Mouse (Mus musculus) left cerebral cortex, adult 18-20 months (tissue): ENCODE data around the gene Ulk3. TPM values are rescaled to one million over a fixed set of nuclear protein-coding genes. Genes with fewer than 3 reads are reported as not detected.
A peak's percentile ranks its signal among the peaks of the same experiment; 100 is the strongest.

Source experiments
- DNase-seq, 2 experiments: peaks; one replicate each; pipeline ENCODE4 v3.0.0; 2021 to 2022; ENCODE audit warnings: low spot score in 2 of 2, mixed read lengths in 1 of 2
- total RNA-seq, 2 experiments: library from RNA; stranded (reverse); gene quantifications; 2 replicates each; pipeline ENCODE4 v1.2.3; 2021

Ulk3 gene
- total RNA-seq, 2 experiments from 2014 or later, result 28.9 to 33.5 TPM

DNA sequence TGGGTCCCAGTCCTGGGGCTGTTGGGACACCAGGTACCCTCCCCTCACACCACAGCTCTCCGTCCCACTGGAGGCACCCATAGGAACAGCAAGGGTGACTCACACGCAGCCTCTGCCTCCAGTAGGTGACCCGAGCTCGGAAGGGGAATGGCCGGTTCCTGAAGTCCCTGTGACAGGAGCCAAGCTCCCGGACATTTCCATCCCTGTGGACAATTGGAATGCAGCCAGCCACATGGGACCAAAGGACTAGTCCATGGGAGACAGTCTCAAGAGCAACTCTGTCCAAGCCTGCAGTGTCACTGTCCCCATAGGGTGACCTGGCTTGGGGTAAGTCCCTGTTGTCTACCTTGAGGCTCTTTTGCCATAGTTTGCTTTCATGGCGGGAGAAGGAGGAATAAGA lies 24.7 kb downstream of the Ulk3 start:
- no peak for DNase-seq

DNA sequence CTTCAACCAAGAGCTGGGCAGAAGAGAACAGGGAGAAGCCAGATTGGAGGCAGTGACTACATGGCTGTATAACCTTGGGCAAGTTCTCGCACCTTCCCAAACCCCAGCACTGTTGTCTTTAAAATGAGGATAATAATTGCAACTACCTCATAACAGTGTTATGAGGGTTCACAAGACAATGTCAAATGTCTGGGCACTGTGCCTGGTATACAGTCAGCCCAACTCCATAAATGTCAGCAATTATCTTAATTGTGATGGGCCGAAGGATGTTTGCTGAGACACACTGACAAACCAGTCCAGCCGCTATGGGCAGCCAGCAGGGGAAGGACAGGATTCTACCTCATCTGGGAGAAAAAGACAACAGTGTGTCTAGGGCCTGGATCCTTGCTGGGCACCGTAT lies 25.5 kb downstream of the Ulk3 start:
- DNase-seq, result no peak

DNA sequence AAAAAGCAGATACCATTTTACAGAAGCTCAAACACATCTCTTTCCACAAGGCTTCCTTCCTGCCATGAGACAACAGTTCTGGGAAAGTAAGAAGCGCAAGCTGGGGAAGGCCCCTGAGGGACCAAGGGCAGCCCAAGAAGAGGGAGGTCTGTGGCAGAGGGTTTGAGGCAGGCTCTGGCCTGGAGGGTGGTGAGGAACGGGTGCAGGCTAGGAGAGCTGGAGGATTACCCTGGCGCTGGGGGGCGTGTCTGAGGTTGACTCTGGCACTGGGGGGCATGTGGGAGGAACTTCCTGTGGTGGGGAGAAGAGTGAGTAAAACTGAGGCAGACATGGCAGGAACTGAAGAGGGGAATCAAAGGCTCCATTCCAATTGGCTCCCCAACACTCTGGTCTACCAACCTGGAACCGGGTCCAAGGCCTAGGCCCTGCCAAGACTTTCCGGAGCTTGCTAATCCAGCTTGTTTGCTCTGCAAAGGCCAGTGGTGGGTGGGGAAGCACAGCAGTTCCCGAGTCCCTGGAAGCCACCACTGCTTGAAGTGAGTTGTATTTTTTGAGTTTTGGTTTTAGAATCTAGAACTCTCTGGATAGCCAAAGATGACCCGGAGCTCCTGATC lies 28.4 kb downstream of the Ulk3 start:
- DNase-seq, result no peak

DNA sequence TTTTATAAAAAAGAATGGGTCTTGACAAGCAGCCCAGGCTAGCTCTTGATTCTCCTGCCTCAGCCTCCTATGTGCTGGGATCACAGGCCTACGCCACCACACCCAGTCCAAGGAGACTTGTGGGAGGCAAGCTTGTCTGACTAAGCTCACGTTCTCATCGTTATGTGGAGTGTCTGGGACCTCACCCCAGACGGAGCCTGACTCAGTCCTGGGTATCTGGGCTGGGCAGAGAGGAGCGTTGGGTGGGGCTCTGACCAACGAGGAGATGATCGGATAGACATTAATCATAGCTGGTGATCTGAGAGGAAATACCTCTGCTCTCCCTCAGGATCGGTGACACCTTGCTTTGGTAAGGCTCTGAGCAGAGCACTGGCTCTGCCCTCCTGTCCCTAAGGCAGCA lies 29.6 kb downstream of the Ulk3 start:
- no peak for DNase-seq

DNA sequence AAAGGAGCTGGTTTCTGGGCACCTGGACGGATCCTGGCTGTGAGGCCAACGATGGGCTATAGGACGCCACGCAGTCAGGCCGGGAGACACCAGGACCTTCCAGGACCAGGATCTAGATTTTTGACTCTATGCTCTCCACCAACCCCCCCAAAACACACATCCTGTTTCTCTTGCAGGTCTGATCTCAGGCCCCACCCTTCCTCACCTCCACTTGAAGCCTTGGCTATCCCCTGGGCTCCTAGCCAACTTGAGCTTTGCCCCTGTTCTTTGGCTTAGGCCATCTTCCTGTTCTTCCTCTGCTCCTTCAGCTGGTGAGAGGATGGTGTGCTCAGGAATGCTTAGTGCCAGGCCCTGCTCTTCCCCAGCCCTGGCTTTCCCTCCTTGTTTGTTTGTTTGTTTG lies 31.4 kb downstream of the Ulk3 start, which contains the start of gene Lman1l:
TSS of gene Lman1l (minus strand) at position 101 of the 400 bp plus-strand sequence.
- DNase-seq, result no peak

DNA sequence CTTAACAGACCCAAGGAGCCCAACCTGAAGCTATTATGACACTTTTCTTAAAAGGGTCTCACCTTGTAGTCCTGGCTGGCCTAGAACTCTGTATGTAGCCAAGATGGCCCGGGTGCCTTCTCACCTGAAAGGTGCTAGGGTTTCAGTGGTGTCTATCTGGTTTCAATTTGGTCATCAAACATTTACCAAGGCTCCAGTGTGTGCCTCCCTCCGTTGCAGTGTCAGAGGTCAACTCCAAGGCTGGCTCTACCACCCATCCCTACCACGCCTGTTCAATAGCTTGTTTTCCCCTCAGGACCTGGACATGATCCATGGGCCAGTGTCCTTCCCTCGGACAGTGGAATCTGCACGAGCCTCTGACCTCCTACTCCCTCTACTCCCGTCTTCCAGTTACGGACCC lies 35.0 kb downstream of the Ulk3 start:
- DNase-seq, result no peak

DNA sequence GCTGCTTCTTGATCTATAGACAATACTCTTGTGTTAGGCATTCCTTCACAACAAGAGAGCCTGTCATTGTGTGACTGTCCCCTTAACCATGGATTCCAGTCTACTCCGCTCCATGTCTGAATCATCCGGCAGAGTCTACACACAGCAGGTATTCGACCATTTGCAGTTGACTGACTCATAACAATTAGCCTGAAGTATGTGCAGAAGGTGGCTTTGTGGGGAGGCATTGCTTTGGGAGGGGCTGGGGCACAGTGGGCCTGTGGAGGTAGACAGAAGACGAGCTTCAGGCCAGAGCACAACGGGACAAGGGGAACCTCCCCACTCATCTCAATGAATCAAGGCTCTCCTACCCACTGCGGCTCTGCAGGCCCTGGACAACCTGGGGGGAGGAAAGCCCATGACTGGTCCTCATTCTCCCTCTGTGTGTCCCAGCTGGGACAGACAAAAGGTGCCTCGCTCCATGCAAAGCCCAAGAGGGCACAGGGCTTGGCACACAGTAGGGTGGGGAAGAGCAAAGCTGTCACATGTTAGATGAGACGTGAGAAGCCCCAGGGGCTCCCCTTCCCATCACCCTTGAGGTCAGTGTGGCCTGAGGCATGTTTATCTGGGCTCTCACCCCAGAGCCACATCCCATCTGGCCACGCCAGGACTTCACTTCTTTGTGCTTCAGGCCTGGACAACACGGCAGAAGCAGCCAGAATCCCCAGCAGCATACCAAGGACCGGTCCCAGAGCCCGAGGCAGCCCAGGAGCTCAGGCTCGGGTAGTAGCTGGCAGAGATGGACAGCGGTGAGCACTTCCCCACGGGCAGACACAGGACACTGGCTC lies 36.6 kb downstream of the Ulk3 start:
- no peak for DNase-seq

DNA sequence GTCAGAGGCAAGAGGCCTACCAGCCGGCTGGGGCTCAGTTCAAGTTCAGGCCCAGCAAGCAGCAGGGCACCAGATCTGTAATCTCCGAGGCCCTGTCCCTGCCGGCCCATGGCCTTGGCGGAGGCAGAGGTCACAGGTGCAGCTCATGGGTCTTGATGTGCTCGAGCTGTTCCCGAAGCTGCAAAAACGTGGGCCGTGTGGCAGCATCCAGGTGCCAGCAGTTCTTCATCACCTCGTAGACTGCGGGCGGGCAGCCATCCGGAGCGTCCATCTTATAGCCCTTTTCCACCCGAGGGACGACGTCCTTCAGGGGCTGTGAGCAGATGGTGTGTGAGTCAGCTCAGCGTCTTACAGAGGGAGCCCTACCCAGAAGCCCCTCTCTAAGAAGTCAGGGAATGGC lies 37.9 kb downstream of the Ulk3 start:
- no peak for DNase-seq

DNA sequence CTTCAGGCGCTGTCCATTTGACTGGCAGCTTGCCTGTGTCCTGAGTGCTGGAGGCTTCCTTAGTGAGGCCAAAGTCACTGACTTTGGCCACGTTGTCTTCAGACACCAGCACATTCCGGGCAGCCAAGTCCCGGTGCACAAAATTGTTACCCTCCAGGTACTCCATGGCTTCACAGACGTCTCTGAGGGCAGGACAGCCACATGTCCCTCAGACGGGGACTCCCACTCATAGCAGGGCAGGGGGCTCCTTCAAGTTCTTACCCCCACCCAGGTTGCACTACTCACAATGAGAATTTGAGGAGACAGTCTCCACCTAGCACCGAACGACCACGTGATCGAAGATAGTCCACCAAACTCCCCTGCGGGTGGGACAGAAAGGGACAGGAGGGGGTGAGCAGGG lies 38.6 kb downstream of the Ulk3 start:
- DNase-seq, result no peak

DNA sequence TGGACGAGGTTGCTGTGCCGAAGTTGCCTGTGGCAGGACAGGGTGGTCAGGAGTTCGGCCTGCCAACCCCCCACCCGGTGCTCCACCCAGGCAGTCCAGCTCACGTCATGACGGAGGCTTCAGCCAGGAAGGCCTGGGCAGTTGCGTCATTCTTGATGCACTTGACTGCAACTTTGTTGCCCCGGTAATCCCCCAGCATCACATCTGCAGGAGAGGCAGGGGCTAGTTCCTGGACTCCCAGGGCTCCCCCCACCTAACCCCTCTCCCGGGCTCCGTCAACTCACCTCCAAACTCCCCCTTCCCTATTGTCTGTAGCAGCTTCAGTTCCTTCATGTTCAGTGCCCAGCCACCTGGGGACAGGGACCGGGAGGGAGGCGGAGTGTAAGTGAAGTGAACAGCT lies 39.5 kb downstream of the Ulk3 start:
- no peak for DNase-seq

DNA sequence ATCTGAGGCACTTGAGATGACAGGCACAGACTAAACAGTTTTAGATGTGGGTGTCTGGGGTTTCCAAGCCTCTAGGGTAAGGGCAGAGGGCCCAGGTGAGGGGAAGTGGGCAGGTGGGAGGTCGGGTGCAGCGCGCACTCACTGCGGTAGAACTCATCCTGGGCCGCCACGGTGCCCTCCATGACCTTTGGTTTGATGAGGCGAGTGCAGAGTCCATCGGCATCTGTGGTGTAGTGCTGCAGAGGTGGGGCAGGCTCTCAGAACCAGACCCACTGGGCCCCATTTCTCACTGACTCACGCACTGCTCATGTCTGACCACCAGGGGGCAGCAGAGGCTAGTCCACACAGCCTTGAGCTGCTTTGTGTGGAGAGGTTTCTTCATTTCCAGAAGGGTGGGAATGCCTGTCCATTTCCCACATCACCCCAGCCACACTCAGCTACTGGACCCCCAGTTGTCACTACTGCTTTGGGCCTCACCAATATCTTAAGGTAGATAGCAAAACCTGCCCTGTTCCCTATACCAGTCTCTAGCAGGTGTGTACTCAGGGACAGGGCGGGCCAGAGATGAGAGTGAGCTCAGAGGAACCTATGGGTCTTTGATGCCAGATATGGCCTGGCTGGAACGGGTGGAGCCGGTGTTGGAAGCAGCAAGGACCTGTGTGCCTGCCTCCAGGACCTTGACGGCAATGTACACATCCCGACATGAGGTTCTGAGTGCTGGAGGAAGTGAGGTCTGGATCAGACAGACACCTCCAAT lies 40.0 kb downstream of the Ulk3 start:
- peak; percentile 69 to 84 for DNase-seq

DNA sequence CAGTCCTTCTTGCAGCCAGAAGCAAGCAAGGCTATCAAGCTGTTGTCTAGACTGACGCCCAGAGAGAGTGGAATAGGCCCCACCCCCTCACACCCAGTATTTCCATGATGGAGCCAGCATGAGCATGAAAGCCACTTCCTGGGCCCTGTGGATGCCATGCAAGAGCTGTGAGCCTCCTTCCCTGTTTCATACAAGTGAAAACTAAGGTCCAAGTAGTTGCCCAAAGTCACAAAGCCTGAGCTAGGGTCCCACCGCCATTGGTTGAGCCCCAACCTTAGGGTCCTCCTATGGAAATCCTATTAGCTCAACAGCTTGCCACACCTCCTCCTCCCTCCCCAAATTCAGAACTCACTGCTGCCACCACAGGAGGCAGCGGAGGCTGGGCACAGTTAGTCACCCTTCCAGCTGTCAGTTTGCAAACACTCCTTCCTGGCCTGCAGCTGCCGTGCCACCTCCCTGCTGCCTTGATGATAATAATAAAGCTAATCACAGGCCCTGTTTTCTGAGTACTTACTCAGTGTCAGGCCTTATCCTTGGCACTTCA lies 44.3 kb downstream of the Ulk3 start:
- peak; percentile 45 to 46 for DNase-seq

DNA sequence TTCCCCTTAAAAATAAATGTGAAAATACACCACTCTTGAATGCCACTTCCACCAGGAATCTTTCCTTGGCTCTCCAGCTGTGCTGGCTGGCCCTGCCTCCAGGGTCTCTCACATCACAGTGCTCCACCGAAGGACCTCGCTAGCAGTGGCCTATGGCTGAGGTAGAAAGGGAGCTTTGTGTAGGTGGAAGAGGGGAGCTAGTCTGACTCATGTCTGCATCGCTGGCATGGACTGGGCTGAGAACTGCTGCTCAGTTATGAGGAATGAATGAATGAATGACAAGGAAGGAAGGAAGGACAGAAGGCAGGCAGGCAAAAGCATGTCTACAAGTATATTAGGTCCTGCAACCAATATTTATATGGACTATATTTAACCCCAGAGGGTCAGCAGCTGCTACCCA lies 48.0 kb downstream of the Ulk3 start:
- DNase-seq, result no peak

DNA sequence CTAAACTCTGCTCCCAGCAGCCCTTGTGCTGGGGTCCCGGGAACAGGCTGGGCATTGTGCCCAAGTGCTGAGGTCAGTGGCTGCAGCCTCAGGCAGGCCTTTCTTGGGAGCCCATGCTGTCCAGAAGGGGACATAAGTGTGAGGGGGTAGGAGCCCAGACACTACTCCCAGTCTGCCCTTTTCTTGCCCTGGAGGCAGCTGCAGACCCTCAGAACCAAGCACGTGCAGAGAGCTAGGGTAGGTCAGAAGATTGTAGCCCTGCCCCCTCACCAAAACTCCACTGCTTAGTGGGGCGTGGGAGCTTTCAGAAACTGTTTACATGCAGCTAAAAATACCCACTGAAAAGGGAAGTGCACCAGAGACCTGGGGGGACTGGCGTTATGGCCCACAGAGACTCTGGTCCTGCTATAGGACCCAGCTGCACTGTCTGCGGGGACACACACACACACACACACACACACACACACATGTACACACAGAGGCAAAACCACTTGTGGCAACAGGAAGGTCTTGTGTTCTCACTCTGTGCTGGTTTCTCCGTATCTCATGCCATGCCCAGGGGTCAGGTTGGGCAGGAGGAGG lies 48.6 kb downstream of the Ulk3 start:
- DNase-seq, result no peak

DNA sequence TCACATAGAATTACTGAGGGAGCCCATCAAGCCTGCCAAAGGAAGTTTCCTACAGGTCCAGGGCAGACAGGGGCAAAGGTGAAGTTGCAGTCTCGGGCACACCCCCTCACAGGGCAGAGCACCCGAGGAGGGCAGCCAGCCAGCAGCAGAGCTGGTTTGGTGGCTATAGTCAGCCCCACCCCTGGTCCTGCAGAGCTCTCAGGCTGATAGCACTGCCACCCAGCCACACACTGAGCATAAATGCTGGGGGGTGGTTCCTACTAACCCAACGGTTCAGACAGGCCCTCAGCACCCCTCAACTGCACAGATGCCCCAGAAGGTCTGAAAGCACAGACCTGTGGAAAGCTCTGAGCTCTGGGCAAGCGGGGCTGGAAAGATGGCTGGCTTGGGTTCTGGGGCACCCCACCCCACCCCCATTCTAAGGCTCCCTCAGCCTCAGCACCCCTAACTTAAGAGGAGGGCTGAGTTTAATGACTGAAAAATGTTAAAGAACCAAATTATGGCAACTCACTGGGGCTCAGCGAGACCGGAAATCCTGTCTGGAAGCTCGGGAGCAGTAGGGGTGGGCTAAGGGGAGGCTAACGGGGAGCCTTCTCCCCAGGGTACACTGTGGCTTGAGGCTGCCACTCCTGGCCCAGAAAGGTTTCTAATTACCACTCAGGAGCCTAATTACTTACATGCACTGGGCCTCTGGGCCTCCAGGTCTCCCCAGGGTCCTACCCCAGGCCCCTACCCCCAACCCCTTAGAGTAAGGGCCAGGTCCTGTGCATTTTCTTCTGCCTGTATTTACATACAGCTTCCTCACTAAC lies 49.6 kb downstream of the Ulk3 start:
- DNase-seq, result no peak

DNA sequence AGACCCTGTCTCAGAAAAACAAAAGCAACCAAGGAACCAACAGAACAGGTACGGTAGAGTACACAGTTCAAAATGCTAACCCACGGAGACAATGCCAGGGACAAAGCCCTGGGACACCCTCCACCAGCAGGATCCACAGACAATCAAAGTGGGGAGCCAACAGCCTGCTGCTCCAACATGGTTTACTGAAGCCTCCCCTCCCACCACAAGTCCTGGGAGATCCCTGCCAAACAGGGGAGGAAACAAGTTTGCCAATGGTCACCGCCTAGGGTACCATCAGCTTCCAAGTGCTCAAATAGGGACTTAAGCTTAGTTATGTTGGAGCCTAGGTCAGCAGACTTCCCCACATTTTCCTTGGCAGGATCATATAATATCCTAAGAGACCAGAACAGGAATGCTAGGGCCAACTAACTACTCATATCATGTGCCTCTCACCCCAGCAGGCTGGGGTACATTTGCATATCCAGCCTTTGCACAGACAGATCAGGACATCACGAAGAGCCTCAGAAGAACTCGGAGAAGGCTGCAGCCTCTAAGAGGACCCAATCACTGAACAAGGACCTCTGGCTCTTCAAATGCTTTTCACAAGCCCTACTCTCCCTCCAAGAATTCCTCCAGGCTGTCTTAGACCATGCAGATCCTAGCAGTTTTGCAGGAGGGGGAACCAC lies 50.5 kb downstream of the Ulk3 start:
- no peak for DNase-seq

DNA sequence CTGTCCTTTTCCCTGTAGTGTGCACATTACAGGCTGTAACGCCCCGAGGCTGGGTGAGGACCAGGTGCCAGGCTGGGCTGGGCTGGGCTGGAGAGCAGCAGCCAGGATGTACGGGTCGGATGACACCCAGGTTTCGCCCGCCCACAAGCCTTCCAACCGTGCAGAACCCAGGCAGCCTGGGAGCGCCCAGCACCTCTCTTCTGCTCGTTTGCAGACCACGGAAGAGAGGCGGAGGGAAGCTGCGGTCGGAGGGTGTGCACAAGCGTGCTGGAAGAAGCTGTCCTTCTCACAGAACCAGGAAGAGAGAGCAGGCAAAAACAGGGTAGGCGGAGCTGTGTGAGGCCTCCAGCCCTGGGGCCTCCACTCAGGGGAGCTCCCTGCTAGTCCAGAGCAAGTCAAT lies 51.1 kb downstream of the Ulk3 start:
- no peak for DNase-seq

DNA sequence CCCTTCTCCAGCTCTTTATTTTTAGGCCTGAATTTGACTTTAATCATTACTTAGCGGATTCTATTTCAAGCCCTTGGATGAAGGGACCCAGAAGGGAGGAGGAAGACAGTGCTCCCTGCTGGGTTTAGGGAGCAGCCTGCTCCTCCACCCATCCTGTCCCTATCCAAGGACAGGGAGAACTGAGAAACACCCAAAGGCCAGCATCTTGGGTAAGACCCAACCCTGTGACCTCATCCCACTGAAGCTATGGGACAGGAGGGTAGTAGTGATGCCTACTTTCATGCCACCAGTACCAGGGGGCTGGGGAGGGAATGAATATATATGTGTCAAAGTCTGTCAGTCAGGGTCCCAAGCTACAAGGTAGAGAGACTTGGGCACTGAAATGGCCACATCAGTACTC lies 51.8 kb downstream of the Ulk3 start:
- no peak for DNase-seq

DNA sequence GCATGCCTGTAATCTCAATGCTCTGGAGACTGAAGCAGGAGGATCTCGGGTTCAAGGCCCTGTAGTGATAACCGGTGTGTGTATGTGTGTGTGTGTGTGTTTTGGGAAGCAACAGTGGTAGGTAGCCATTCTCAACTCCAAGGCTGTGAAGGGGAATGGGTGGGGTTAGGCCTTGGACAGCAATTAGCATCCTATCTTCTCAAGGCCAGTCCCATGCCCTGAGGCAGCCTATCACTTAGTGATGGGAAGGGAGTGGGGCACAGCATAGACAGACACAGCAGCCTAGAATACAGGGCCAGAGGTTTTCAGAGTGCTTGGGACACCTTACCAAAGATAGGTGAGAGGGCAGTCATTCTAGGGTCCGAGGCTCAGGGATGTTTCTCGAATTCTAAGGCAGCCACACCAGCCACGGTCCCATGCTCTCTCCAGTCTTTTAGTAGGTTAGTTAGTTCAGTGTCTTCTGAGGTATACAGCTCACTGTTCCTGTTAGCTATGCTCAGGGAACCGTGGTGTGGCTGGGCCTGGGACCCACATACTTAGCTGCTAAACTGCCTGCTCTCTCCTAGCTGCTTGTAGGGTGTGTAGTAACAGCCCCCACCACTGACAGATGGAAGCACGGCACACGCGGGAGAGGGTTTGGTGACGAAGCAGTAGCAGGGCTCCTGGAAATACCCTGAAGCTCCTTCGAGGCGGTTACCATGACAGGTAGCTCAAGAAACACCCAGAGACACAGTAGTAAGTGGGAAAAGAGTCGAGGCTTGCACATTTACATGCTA lies 52.7 kb downstream of the Ulk3 start:
- DNase-seq, result peak in 1 of 2 experiments; percentile 27
